Mouse (Mus musculus) cerebellum, adult 2 months (tissue): ENCODE measurements at regions not wholly inside any gene's neighbourhood (a gene's known extent, or its start where the extent isn't known, plus 50 kb on each side); places are given as distances from the start of the nearest gene placed in this dataset.

Source experiments
- CTCF ChIP-seq: fragments of 200-500 bp; IDR thresholded peaks from 2 replicates; pipeline ENCODE4 v1.5.1; 2011; ENCODE audit warnings: low read depth, mild to moderate bottlenecking, control low read depth, low read length, moderate library complexity, borderline replicate concordance; ENCODE audit not compliant: insufficient read depth
- POLR2A ChIP-seq: fragments of 200-500 bp; IDR thresholded peaks from 2 replicates; pipeline ENCODE4 v1.6.1; 2011; ENCODE audit warnings: low read length, control low read depth, borderline replicate concordance; ENCODE audit not compliant: insufficient read depth

GRCm38 (mm10) chr4:23573013-23573412 lies 923.2 kb upstream of the Mms22l start:
- no peak for TF ChIP-seq POLR2A
- no peak for TF ChIP-seq CTCF
